Mouse (Mus musculus): ENCODE measurements at regions not wholly inside any gene's neighbourhood (a gene's known extent, or its start where the extent isn't known, plus 50 kb on each side); places are given as distances from the start of the nearest gene placed in this dataset.

DNA sequence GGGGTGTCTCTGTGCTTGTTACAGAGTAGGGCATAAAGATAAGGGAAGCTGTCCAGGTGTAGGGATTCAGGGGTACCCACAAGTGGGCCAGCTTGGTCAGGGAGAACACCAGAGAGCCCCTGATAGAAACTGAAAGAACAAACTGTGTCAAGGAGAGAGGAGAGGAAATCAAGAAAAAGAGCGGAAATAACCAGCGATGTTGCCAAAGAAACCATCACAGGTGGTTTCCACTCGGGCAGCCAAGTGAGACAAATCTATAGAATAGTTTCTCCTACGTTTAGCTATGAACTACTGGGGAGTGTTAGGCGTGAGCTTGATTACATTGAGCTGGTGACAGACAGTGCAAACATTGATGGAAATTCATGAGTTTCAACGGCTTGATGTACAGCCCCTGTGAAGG is 138.8 kb downstream of the Glrx3 start:
- TF ChIP-seq CTCF (IDR thresholded peaks at IDR 0.05; ENCODE audit: insufficient read depth, low read depth, low read length): no peak
- no peak for TF ChIP-seq POLR2A (IDR thresholded peaks at IDR 0.05; ENCODE audit: insufficient read depth, low read depth, low read length)
